Mouse (Mus musculus) kidney, postnatal 25 days (tissue): ENCODE measurements around the gene Kcns3.

Source experiments
- DNase-seq, 2 experiments: peaks; one replicate each; pipeline ENCODE4 v3.0.0; 2021; ENCODE audit warnings: mixed read lengths in 2 of 2

Kcns3 gene

GRCm38 (mm10) chr12:11151015-11151414 lies at the start of gene Kcns3:
Gene Kcns3 (minus strand): TSS chr12:11151056.
- no peak for DNase-seq

- DNase-seq: no peak
Observed at GRCm38 (mm10) chr12:11198551-11198950, 47.7 kb upstream of the Kcns3 start.

- DNase-seq: no peak
Observed at GRCm38 (mm10) chr12:11198026-11198425, 47.2 kb upstream of the Kcns3 start.

- DNase-seq: no peak
Observed at GRCm38 (mm10) chr12:11196830-11197229, 46.0 kb upstream of the Kcns3 start.

- peak; percentile 75 to 77 for DNase-seq
Observed at GRCm38 (mm10) chr12:11196142-11196597, 45.3 kb upstream of the Kcns3 start.

GRCm38 (mm10) chr12:11195031-11195430 lies 44.2 kb upstream of the Kcns3 start:
- no peak for DNase-seq

GRCm38 (mm10) chr12:11178486-11179154 lies 27.8 kb upstream of the Kcns3 start:
- DNase-seq: peak; percentile 88 to 96

GRCm38 (mm10) chr12:11177408-11178394 lies 26.8 kb upstream of the Kcns3 start:
- no peak for DNase-seq

GRCm38 (mm10) chr12:11158670-11159069 lies 7.8 kb upstream of the Kcns3 start:
- no peak for DNase-seq

GRCm38 (mm10) chr12:11155123-11155522 lies 4.3 kb upstream of the Kcns3 start:
- DNase-seq: no peak

GRCm38 (mm10) chr12:11153587-11153986 lies 2.7 kb upstream of the Kcns3 start:
- DNase-seq: no peak

- DNase-seq: peak; percentile 44 to 65
Observed at GRCm38 (mm10) chr12:11150192-11150935, 492 bp downstream of the Kcns3 start.

- DNase-seq: peak; percentile 30 to 60
Observed at GRCm38 (mm10) chr12:11149421-11150191, 1.2 kb downstream of the Kcns3 start.

GRCm38 (mm10) chr12:11149121-11149420 lies 1.8 kb downstream of the Kcns3 start:
- no peak for DNase-seq

GRCm38 (mm10) chr12:11144894-11145293 lies 6.0 kb downstream of the Kcns3 start:
- no peak for DNase-seq

GRCm38 (mm10) chr12:11132418-11132817 lies 18.4 kb downstream of the Kcns3 start:
- no peak for DNase-seq

- no peak for DNase-seq
Observed at GRCm38 (mm10) chr12:11129188-11129587, 21.7 kb downstream of the Kcns3 start.

GRCm38 (mm10) chr12:11126186-11126759 lies 24.6 kb downstream of the Kcns3 start:
- DNase-seq: no peak

GRCm38 (mm10) chr12:11101565-11101964 lies 49.3 kb downstream of the Kcns3 start:
- no peak for DNase-seq

- no peak for DNase-seq
Observed at GRCm38 (mm10) chr12:11088626-11089372, 62.1 kb downstream of the Kcns3 start.

- no peak for DNase-seq
Observed at GRCm38 (mm10) chr12:11086866-11087265, 64.0 kb downstream of the Kcns3 start.
